Mouse (Mus musculus): ENCODE data around the gene Gpm6a. TPM values are rescaled to one million over a fixed set of nuclear protein-coding genes. Genes with fewer than 3 reads are reported as not detected.
A peak's percentile ranks its signal among the peaks of the same experiment; 100 is the strongest.

The Gpm6a gene
- 17.1 and 17.9 TPM in 2 replicates for polyA plus RNA-seq (2016; fragmentation: Nextera tagmentation; extraction: Ambion mirVana)

DNA sequence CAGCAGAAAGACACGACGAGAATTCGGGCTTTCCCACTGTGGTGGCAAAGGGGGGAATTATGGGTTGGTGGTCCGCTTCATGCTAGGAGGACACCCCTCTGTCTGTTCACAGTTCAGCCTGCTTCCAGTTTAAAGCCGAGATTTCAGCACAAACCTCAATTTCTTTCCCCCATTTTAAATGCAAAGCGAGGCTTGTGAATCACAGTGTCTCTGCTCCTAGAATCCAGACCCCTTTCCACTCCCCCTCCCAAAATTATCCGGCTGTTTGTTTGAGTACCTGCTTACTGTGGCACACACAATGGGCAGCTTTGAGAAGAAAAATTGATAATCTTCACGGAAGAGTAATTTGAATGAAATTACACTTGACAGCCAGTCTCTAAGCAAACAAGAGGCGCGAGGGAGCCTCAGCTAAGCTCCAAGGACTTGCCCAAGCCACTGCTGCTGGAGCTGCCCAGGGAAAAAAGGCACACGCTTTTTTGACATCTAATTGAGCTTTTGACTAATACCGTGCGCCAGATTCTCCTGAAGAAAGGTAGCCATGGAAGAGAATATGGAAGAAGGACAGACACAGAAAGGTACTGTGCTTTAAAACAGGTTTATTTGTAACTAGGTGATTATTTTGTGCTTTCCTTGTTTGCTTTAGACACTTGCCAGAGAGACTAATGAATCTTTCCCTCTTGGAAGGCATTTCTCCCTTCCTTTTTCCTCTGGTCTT lies at the start of gene Gpm6a:
TSS of gene Gpm6a (plus strand) at position 103 of the 715 bp plus-strand sequence.
- peak within 1 kb of the TSS; percentile 41 for H3K4me2 ChIP-seq (replicated peaks)
- H3K9me3 ChIP-seq: no peaks in the 10 kb centered on the region
- 24% methylated on average over 13 of the region's 13 CpGs for WGBS
- no peaks in the 10 kb centered on the region for H3K4me1 ChIP-seq
- no peaks in the 10 kb centered on the region for H3K27me3 ChIP-seq
- 0 out of 2 replicates have a peak, but pooled peaks have one; percentile 41 for ATAC-seq (ENCODE audit: insufficient number of reproducible peaks, insufficient read depth, low FRiP score, low TSS enrichment)
- peak within 1 kb of the TSS; percentile 22 for H3K4me3 ChIP-seq
- no peaks in the 10 kb centered on the region for H3K36me3 ChIP-seq
- H3K9ac ChIP-seq: no peak within 1 kb of the TSS
- H3K27ac ChIP-seq: no peak within 1 kb of the TSS

DNA sequence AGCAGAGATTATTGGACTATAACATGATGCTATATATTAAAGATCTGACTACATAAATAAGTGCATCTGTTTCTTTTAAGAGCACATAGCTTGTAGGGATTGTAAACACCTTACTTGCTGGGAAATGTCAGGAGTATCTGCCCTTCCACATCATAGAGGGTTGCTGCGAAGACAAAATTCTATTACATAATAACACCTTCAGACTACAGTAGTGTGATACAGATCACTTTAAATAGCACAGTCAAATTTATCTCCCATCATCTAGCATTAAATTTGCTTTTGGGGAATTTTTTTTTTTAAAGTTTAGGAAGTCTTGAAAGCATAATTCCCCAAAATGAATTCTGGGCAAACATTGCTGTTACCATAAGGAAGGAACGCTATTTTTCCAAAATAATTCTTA lies 41.8 kb upstream of the Gpm6a start:
- WGBS: 90% methylated on average over 2 of the region's 2 CpGs

DNA sequence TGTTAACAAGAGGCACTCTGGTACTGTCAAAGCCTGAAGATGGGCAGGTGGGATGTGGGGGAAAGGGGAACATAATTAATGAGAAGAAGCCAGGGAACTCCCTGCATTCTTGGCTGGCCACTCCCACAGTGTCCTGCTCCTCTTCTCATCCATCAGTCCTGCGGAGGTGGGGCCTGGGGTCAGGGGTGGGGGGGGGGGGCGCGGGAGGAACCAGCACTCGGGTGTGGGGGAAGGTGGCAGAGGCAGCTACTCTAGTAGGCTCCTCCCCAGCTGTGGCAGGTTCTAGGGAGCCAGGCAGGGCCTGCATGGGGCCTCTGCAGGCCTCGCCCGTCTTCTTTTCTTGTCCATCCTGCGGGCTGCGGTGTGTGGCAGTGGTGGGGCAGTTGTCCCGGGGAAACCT lies 36.9 kb upstream of the Gpm6a start:
- no peaks in the 10 kb centered on the region for H3K4me1 ChIP-seq
- no peaks in the 10 kb centered on the region for H3K36me3 ChIP-seq
- no peak for ATAC-seq (ENCODE audit: insufficient number of reproducible peaks, insufficient read depth, low FRiP score, low TSS enrichment)
- no peak overlapping the region for H3K4me2 ChIP-seq (replicated peaks)
- H3K9me3 ChIP-seq: no peaks in the 10 kb centered on the region
- WGBS: 57% methylated on average over 7 of the region's 9 CpGs
- H3K27me3 ChIP-seq: no peaks in the 10 kb centered on the region
- no peak overlapping the region for H3K9ac ChIP-seq
- H3K27ac ChIP-seq: no peak overlapping the region
- no peak overlapping the region for H3K4me3 ChIP-seq

More for the DNA sequence above, 41.8 kb upstream of the Gpm6a start:
- no peak for ATAC-seq (ENCODE audit: insufficient number of reproducible peaks, insufficient read depth, low FRiP score, low TSS enrichment)
- Histone ChIP-seq H3K9ac (no peak overlapping the region), H3K27me3 (no peaks in the 10 kb centered on the region), H3K4me3 (no peak overlapping the region), H3K36me3 (no peaks in the 10 kb centered on the region), H3K4me2 (replicated peaks) (no peak overlapping the region), H3K27ac (no peak overlapping the region), H3K4me1 (no peaks in the 10 kb centered on the region), H3K9me3 (no peaks in the 10 kb centered on the region)

DNA sequence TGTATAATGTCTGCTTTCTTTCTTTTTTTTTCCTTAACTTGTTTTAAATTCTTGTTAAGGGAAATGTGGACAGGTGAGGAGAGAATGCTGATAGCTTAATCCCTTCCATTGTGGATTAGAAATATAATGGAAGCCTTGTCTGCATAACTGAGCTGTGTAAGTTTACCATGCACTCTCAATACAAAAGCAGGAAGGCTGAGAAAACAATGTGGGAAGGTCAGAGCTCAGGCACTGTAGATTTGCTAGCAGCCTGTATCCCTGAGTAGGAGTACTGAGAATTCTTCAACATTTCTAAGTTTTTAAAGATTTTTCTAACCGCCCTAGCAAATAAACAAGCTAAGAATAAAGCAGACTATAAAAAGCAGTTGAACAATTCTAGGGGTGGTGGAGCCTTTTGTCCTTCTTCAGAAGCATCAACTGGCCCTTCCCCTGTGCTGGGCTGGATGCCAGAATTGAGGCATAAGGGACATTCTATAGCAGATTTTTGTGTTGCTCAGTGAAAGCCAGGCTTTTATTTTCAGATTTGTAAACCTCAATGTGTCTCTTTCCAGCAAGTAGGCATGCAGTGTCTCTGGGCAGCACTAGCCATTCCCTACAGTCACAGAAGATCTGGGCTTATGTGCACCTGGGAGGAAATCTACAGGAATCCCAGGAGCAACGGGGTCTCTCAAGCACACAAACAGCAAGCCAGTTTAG lies 32.3 kb upstream of the Gpm6a start:
- Histone ChIP-seq H3K4me1 (no peaks in the 10 kb centered on the region), H3K27me3 (no peaks in the 10 kb centered on the region), H3K9ac (no peak overlapping the region), H3K4me2 (replicated peaks) (no peak overlapping the region), H3K4me3 (no peak overlapping the region), H3K27ac (no peak overlapping the region), H3K36me3 (no peaks in the 10 kb centered on the region), H3K9me3 (no peaks in the 10 kb centered on the region)
- 41% methylated on average over 2 of the region's 2 CpGs for WGBS
- no peak for ATAC-seq (ENCODE audit: insufficient number of reproducible peaks, insufficient read depth, low FRiP score, low TSS enrichment)

DNA sequence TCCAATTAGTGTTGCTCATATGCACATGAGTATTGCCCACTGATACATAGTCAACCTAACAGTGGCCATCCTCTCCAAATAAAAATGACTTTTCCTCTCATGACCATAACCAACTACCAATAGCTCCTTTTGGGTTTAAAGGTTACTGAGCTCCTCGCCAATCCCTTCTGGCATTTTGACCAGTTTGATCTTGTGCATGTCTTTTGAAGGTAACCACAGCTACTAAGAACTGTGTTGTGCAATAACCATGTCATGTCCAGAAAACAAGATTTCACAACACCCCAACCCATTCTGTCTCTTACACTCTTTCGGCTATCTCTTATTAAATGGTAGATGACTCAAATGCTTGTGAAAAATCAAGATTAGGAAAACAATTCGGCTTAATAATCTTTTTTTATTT lies 29.7 kb upstream of the Gpm6a start:
- 83% methylated on average over 3 of the region's 3 CpGs for WGBS
- no peak overlapping the region for H3K27ac ChIP-seq
- no peak overlapping the region for H3K4me2 ChIP-seq (replicated peaks)
- H3K9ac ChIP-seq: no peak overlapping the region
- no peaks in the 10 kb centered on the region for H3K36me3 ChIP-seq
- no peak overlapping the region for H3K4me3 ChIP-seq
- no peaks in the 10 kb centered on the region for H3K27me3 ChIP-seq
- H3K4me1 ChIP-seq: no peaks in the 10 kb centered on the region
- H3K9me3 ChIP-seq: no peaks in the 10 kb centered on the region
- ATAC-seq (ENCODE audit: insufficient number of reproducible peaks, insufficient read depth, low FRiP score, low TSS enrichment): no peak

DNA sequence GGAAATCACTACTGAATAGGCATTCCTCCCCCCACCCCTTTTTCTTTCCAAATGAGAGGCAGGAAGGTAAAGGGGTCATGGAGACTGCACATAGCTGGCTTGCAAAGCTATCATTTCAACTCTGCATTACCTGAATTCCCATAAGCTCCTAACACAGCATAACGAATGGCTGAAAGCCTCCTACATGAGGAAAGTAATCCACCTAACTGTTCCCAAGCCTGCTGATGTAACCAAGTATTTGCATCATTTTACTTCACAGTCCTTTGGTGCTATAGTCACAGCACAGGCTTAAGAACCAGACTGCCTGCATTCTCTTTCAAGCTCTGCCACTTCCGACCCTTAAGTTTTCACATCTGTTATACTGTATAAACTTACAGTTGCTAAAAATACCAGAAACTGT lies 22.3 kb upstream of the Gpm6a start:
- Histone ChIP-seq H3K9ac (no peak overlapping the region), H3K9me3 (no peaks in the 10 kb centered on the region), H3K27ac (no peak overlapping the region), H3K4me2 (replicated peaks) (no peak overlapping the region), H3K36me3 (no peaks in the 10 kb centered on the region), H3K27me3 (no peaks in the 10 kb centered on the region), H3K4me3 (no peak overlapping the region), H3K4me1 (no peaks in the 10 kb centered on the region)
- ATAC-seq (ENCODE audit: insufficient number of reproducible peaks, insufficient read depth, low FRiP score, low TSS enrichment): no peak
- 49% methylated on average over 2 of the region's 2 CpGs for WGBS

DNA sequence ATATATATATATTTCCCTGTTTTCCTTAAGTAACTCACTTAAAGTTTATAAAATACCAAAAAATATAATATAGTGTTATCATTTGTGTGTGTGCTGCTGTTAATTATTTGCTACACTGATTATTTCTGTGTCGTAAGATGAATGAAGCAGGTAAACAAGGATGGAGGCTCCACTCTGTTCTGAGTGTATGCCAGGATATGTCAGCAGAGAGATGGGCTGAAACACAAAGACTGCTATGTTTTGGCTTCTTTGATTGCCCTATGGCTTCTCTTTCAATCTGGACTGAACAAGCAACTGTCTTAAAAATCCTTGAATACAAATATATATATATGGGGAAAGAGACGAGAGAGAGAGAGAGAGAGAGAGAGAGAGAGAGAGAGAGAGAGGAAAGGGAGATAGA lies 1.3 kb upstream of the Gpm6a start:
- H3K27me3 ChIP-seq: no peaks in the 10 kb centered on the region
- no peaks in the 10 kb centered on the region for H3K36me3 ChIP-seq
- 78% methylated on average over 2 of the region's 2 CpGs for WGBS
- no peak overlapping the region for H3K4me3 ChIP-seq
- H3K9ac ChIP-seq: no peak overlapping the region
- H3K4me2 ChIP-seq (replicated peaks): no peak overlapping the region
- H3K27ac ChIP-seq: no peak overlapping the region
- H3K9me3 ChIP-seq: no peaks in the 10 kb centered on the region
- no peaks in the 10 kb centered on the region for H3K4me1 ChIP-seq
- no peak for ATAC-seq (ENCODE audit: insufficient number of reproducible peaks, insufficient read depth, low FRiP score, low TSS enrichment)

DNA sequence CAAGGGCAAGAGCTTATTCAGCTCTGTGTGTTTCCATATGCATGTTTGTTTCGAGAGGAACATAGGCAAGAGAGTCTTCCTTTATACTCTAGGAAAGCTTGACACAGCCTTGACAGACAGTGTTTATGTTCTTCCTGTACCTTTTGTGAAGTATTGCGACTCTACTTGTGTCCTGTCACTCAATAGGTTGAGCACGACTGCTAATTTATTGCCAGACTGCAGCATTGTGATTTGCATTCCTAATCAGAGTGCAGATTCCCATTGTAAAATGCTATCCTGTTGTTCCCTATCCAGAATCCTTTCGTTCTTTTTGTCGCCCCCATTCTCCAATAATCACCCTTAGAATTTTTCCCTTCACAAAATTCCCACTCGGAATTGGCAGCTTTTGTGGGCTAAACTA lies 613 bp upstream of the Gpm6a start:
- Histone ChIP-seq H3K4me3 (no peak overlapping the region), H3K27me3 (no peaks in the 10 kb centered on the region), H3K9ac (no peak overlapping the region), H3K4me2 (replicated peaks) (no peak overlapping the region), H3K36me3 (no peaks in the 10 kb centered on the region), H3K9me3 (no peaks in the 10 kb centered on the region), H3K27ac (no peak overlapping the region), H3K4me1 (no peaks in the 10 kb centered on the region)
- ATAC-seq (ENCODE audit: insufficient number of reproducible peaks, insufficient read depth, low FRiP score, low TSS enrichment): no peak
- WGBS: 65% methylated on average over 6 of the region's 6 CpGs

DNA sequence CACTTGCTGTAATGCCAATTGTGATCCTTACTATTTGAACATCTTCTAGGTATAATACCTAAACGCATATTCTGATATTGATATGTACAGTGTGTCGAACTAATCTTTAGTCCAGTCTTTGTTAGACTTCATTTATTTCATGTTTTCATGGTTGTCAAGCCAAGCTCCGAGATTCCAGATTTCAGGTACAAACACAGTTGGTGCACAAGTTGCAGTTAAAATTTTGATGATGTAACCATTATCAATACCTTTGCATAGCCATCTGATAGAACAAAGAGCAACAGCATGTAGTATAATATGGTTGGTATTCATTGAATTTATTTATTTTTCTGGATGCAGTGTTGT lies 785 bp downstream of the Gpm6a start:
- Histone ChIP-seq H3K4me3 (no peak overlapping the region), H3K36me3 (no peaks in the 10 kb centered on the region), H3K9me3 (no peaks in the 10 kb centered on the region), H3K9ac (no peak overlapping the region), H3K27me3 (no peaks in the 10 kb centered on the region), H3K27ac (no peak overlapping the region), H3K4me2 (replicated peaks) (no peak overlapping the region), H3K4me1 (no peaks in the 10 kb centered on the region)
- no peak for ATAC-seq (ENCODE audit: insufficient number of reproducible peaks, insufficient read depth, low FRiP score, low TSS enrichment)
- WGBS: 82% methylated on average over 3 of the region's 3 CpGs

DNA sequence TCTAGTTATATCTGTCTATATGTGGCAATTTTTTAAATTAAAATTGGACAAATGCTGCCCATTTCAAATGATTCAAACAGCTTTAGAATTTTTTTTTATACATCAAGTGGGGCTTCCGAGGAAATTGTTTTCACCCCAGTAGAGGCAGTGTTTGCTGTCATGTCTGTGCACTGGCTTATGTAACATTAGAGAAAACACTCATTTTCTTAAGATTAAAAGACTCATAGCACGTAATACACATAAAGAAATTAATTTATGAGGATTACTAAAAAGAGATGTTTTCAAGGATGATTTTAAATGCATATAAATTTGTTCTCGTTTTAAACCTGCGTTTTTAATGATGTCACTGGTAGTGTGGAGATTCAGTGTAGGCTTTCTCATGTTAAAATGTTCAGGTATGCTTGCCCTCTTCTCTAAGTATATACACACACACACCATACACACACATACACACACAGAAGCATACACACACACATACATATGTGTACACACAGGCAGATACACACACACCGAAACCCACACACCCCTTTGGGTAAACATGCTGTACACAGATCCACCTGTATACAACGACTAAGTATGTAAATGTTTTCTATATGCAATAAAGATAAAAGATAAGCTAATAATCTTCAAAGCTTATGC lies 1.4 kb downstream of the Gpm6a start:
- WGBS: 79% methylated on average over 6 of the region's 6 CpGs
- H3K9me3 ChIP-seq: no peaks in the 10 kb centered on the region
- H3K27ac ChIP-seq: no peak overlapping the region
- H3K4me1 ChIP-seq: no peaks in the 10 kb centered on the region
- no peak overlapping the region for H3K4me2 ChIP-seq (replicated peaks)
- no peak overlapping the region for H3K9ac ChIP-seq
- no peaks in the 10 kb centered on the region for H3K36me3 ChIP-seq
- ATAC-seq (ENCODE audit: insufficient number of reproducible peaks, insufficient read depth, low FRiP score, low TSS enrichment): no peak
- H3K4me3 ChIP-seq: no peak overlapping the region
- no peaks in the 10 kb centered on the region for H3K27me3 ChIP-seq

DNA sequence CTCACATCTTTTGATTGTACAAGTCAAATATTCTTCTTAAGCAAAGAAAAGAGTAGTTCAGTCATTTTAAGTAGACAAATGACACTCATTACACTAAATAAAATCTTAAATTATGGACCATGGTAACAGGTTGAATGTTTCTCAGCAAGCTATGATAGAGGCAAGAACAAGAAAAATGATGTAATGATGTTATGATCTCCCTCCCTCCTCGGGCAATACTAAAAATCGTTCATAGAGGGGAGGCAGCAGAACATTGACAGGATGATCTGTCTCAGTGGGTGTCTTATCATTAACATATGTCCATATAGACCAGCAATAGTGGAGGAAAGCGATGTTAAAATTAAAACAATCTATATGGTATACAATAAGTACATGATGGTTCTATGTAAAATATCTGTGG lies 2.1 kb downstream of the Gpm6a start:
- WGBS: 73% methylated on average over 3 of the region's 3 CpGs
- Histone ChIP-seq H3K4me1 (no peaks in the 10 kb centered on the region), H3K27me3 (no peaks in the 10 kb centered on the region), H3K9me3 (no peaks in the 10 kb centered on the region), H3K4me3 (no peak overlapping the region), H3K4me2 (replicated peaks) (no peak overlapping the region), H3K9ac (no peak overlapping the region), H3K36me3 (no peaks in the 10 kb centered on the region), H3K27ac (no peak overlapping the region)
- ATAC-seq (ENCODE audit: insufficient number of reproducible peaks, insufficient read depth, low FRiP score, low TSS enrichment): no peak

DNA sequence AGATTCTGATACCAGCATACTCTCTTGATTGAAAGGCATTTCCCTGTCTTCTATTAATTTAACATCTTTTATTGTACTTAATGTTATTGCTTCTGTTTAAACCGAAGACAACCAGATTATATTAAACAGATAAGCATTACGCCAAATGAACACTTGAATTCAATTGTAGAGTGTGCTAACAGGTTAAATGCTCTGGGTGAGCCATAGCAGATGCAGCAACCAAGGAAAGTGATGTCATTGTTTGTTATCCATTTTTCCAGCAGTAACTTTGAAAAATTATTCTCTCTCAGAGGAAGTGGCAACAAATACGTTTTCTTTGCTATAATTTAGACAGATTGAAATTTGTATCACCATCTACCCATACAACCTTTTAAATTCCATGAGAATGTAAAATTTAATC lies 2.9 kb downstream of the Gpm6a start:
- no peak for ATAC-seq (ENCODE audit: insufficient number of reproducible peaks, insufficient read depth, low FRiP score, low TSS enrichment)
- H3K36me3 ChIP-seq: no peaks in the 10 kb centered on the region
- no peak overlapping the region for H3K27ac ChIP-seq
- 83% methylated on average over 3 of the region's 3 CpGs for WGBS
- no peak overlapping the region for H3K4me3 ChIP-seq
- H3K27me3 ChIP-seq: no peaks in the 10 kb centered on the region
- no peak overlapping the region for H3K4me2 ChIP-seq (replicated peaks)
- no peaks in the 10 kb centered on the region for H3K9me3 ChIP-seq
- no peak overlapping the region for H3K9ac ChIP-seq
- H3K4me1 ChIP-seq: no peaks in the 10 kb centered on the region
